Mouse (Mus musculus) ES-E14 (cell line): ENCODE measurements around the gene Vps8.

Experiments
- HCFC1 ChIP-seq: IDR thresholded peaks from 2 replicates; pipeline ENCODE4 v1.6.1; 2012; ENCODE audit warnings: low read length, inconsistent platforms, borderline replicate concordance; ENCODE audit not compliant: insufficient read depth
- MAFK ChIP-seq: IDR thresholded peaks from 2 replicates; pipeline ENCODE4 v1.6.1; 2014; ENCODE audit warnings: mild to moderate bottlenecking, low read depth, low read length, inconsistent platforms; ENCODE audit not compliant: insufficient read depth
- ZNF384 ChIP-seq: IDR thresholded peaks from 2 replicates; pipeline ENCODE4 v1.6.1; 2012; ENCODE audit warnings: low read depth, low read length, inconsistent platforms

DNA sequence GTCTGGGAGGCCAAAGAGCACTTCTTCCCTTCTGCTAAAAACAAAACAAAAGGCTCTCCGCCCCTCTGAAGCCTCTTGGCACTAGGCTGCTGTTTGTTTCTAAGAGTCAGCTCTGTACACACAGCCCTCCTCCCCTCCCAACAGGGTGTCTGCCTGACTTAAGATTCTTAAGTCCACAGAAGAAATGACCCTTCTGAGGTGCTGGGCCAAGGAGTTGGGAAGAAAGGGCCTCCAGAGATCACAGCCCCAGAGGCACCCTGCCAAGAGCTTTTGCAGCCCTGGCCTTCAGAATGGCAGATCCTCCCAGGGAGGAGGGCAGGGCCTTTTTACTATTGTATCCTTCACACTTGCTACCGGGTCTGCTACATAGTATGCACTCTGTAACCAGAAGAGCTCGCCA, 33.6 kb upstream of the Vps8 start:
- TF ChIP-seq HCFC1, result no peak
- no peak for TF ChIP-seq ZNF384
- TF ChIP-seq MAFK, result no peak
